Mouse (Mus musculus): Measurements from ENCODE around the gene Gnb3. TPM values are rescaled to one million over a fixed set of nuclear protein-coding genes. Genes with fewer than 3 reads are reported as not detected.
A peak's percentile ranks its signal among the peaks of the same experiment; 100 is the strongest.

Gnb3 gene
- polyA plus RNA-seq, 2 experiments = 1.6 to 2.3 TPM

- no peak for DNase-seq (ENCODE audit: low spot score)
- Histone ChIP-seq H3K27ac (replicated peaks; ENCODE audit: low read depth, low read length) (peak overlapping the region; percentile 99), H3K4me2 (replicated peaks; ENCODE audit: low read depth, low read length, severe bottlenecking) (peak overlapping the region; percentile 68), H3K9me3 (ENCODE audit: control insufficient read depth, low read length) (no peaks in the 10 kb centered on the region), H3K4me3 (replicated peaks; ENCODE audit: low read length) (peak overlapping the region; percentile 85), H3K27me3 (ENCODE audit: control insufficient read depth, insufficient read depth, low read length) (no peaks in the 10 kb centered on the region), H3K36me3 (ENCODE audit: control insufficient read depth, insufficient read depth, low read length) (peaks cover 31% of the 10 kb centered on the region), H3K4me1 (ENCODE audit: control insufficient read depth, insufficient read depth, low read length) (peaks cover 25% of the 10 kb centered on the region), H3K9ac (ENCODE audit: low read depth, low read length, severe bottlenecking) (peak overlapping the region; percentile 98)
- no peak for TF ChIP-seq POLR2A (IDR thresholded peaks at IDR 0.05; ENCODE audit: borderline replicate concordance, extremely low read depth, insufficient read depth, insufficient read length)
- no peak for ATAC-seq (ENCODE audit: low FRiP score, low read depth)
- WGBS = 22% methylated on average over 26 of the region's 26 CpGs
These were observed 17.9 kb upstream of the Gnb3 start for GRCm38 (mm10) chr6:124857840-124858530.

GRCm38 (mm10) chr6:124856916-124857839 lies 17.1 kb upstream of the Gnb3 start, which contains the start of gene P3h3:
TSS of gene P3h3 (minus strand) at chr6:124857752.
- H3K9me3 ChIP-seq (ENCODE audit: control insufficient read depth, low read length) = no peaks in the 10 kb centered on the region
- peak within 1 kb of the TSS; percentile 68 for H3K4me2 ChIP-seq (replicated peaks; ENCODE audit: low read depth, low read length, severe bottlenecking)
- H3K27ac ChIP-seq (replicated peaks; ENCODE audit: low read depth, low read length) = peak within 1 kb of the TSS; percentile 99
- peaks cover 17% of the 10 kb centered on the region for H3K4me1 ChIP-seq (ENCODE audit: control insufficient read depth, insufficient read depth, low read length)
- no peaks in the 10 kb centered on the region for H3K27me3 ChIP-seq (ENCODE audit: control insufficient read depth, insufficient read depth, low read length)
- peak; percentile 82; the same call in 1 of the 2 replicates for TF ChIP-seq POLR2A (IDR thresholded peaks at IDR 0.05; ENCODE audit: borderline replicate concordance, extremely low read depth, insufficient read depth, insufficient read length)
- H3K4me3 ChIP-seq (replicated peaks; ENCODE audit: low read length) = peak within 1 kb of the TSS; percentile 85
- ATAC-seq (ENCODE audit: low FRiP score, low read depth) (peak; percentile 89), DNase-seq (ENCODE audit: low spot score) (peak; percentile 88)
- peaks cover 39% of the 10 kb centered on the region for H3K36me3 ChIP-seq (ENCODE audit: control insufficient read depth, insufficient read depth, low read length)
- peak within 1 kb of the TSS; percentile 98 for H3K9ac ChIP-seq (ENCODE audit: low read depth, low read length, severe bottlenecking)
- 1% methylated on average over 59 of the region's 86 CpGs for WGBS

DNA sequence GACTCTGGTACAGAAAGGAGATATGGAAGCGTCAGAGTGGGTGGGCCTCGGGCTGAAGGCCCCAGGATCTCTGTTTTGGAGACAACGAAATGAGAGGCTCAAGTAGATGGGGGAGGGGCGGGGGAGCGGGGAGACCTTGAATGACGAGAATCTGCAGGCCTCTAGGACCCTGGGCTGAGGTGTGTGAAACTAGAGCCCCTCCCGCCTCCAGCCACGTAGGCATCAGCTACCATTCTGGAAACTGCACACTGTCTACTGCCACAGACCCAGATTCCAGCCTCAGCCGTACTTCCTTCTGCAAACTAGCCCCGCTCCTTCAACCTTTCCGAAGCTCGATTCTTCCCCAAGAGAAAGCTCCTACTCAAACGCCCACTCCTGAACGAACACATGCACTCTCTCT lies 16.2 kb upstream of the Gnb3 start:
- 7% methylated on average over 12 of the region's 14 CpGs for WGBS
- TF ChIP-seq POLR2A (IDR thresholded peaks at IDR 0.05; ENCODE audit: borderline replicate concordance, extremely low read depth, insufficient read depth, insufficient read length) = peak; percentile 31; the same call in 1 of the 2 replicates
- H3K36me3 ChIP-seq (ENCODE audit: control insufficient read depth, insufficient read depth, low read length) = peaks cover 48% of the 10 kb centered on the region
- H3K9ac ChIP-seq (ENCODE audit: low read depth, low read length, severe bottlenecking) = peak overlapping the region; percentile 98
- peak overlapping the region; percentile 68 for H3K4me2 ChIP-seq (replicated peaks; ENCODE audit: low read depth, low read length, severe bottlenecking)
- ATAC-seq (ENCODE audit: low FRiP score, low read depth) (peak; percentile 70), DNase-seq (ENCODE audit: low spot score) (peak; percentile 84)
- peaks cover 17% of the 10 kb centered on the region for H3K4me1 ChIP-seq (ENCODE audit: control insufficient read depth, insufficient read depth, low read length)
- peak overlapping the region; percentile 99 for H3K27ac ChIP-seq (replicated peaks; ENCODE audit: low read depth, low read length)
- H3K4me3 ChIP-seq (replicated peaks; ENCODE audit: low read length) = peak overlapping the region; percentile 85
- no peaks in the 10 kb centered on the region for H3K27me3 ChIP-seq (ENCODE audit: control insufficient read depth, insufficient read depth, low read length)
- H3K9me3 ChIP-seq (ENCODE audit: control insufficient read depth, low read length) = no peaks in the 10 kb centered on the region

- H3K4me2 ChIP-seq (replicated peaks; ENCODE audit: low read depth, low read length, severe bottlenecking) = no peak overlapping the region
- no peak overlapping the region for H3K27ac ChIP-seq (replicated peaks; ENCODE audit: low read depth, low read length)
- H3K36me3 ChIP-seq (ENCODE audit: control insufficient read depth, insufficient read depth, low read length) = peaks cover 56% of the 10 kb centered on the region
- no peak overlapping the region for H3K4me3 ChIP-seq (replicated peaks; ENCODE audit: low read length)
- peaks cover 17% of the 10 kb centered on the region for H3K4me1 ChIP-seq (ENCODE audit: control insufficient read depth, insufficient read depth, low read length)
- no peaks in the 10 kb centered on the region for H3K27me3 ChIP-seq (ENCODE audit: control insufficient read depth, insufficient read depth, low read length)
- no peaks in the 10 kb centered on the region for H3K9me3 ChIP-seq (ENCODE audit: control insufficient read depth, low read length)
- WGBS = 65% methylated on average over 12 of the region's 12 CpGs
- DNase-seq (ENCODE audit: low spot score) (no peak), ATAC-seq (ENCODE audit: low FRiP score, low read depth) (no peak)
- no peak overlapping the region for H3K9ac ChIP-seq (ENCODE audit: low read depth, low read length, severe bottlenecking)
- no peak for TF ChIP-seq POLR2A (IDR thresholded peaks at IDR 0.05; ENCODE audit: borderline replicate concordance, extremely low read depth, insufficient read depth, insufficient read length)
These were observed 14.6 kb upstream of the Gnb3 start for GRCm38 (mm10) chr6:124854647-124855046.

- H3K27ac ChIP-seq (replicated peaks; ENCODE audit: low read depth, low read length) = no peak overlapping the region
- H3K27me3 ChIP-seq (ENCODE audit: control insufficient read depth, insufficient read depth, low read length) = no peaks in the 10 kb centered on the region
- no peak for DNase-seq (ENCODE audit: low spot score)
- no peak for TF ChIP-seq POLR2A (IDR thresholded peaks at IDR 0.05; ENCODE audit: borderline replicate concordance, extremely low read depth, insufficient read depth, insufficient read length)
- no peak overlapping the region for H3K4me3 ChIP-seq (replicated peaks; ENCODE audit: low read length)
- peaks cover 73% of the 10 kb centered on the region for H3K36me3 ChIP-seq (ENCODE audit: control insufficient read depth, insufficient read depth, low read length)
- H3K9me3 ChIP-seq (ENCODE audit: control insufficient read depth, low read length) = no peaks in the 10 kb centered on the region
- peaks cover 2% of the 10 kb centered on the region for H3K4me1 ChIP-seq (ENCODE audit: control insufficient read depth, insufficient read depth, low read length)
- 49% methylated on average over 8 of the region's 8 CpGs for WGBS
- no peak overlapping the region for H3K4me2 ChIP-seq (replicated peaks; ENCODE audit: low read depth, low read length, severe bottlenecking)
- no peak for ATAC-seq (ENCODE audit: low FRiP score, low read depth)
- no peak overlapping the region for H3K9ac ChIP-seq (ENCODE audit: low read depth, low read length, severe bottlenecking)
These were observed 10.5 kb upstream of the Gnb3 start for GRCm38 (mm10) chr6:124850535-124850934.
